Mouse (Mus musculus) brain, adult 10 weeks (tissue): ENCODE data around the gene Ston2. TPM values are rescaled to one million over a fixed set of nuclear protein-coding genes. Genes with fewer than 3 reads are reported as not detected.

ENCODE experiments used
- polyA plus RNA-seq: library from polyadenylated mRNA; stranded (reverse); fragments of 350-450 nt; fragmentation: Illumina TruSeq; extraction: RNeasy Lipid Tissue Mini Kit (QIAGEN cat#74804); gene quantifications from one replicate; pipeline ENCODE4 v1.2.3, GENCODE M21; 2015; ENCODE audit warnings: low read depth, low replicate concordance

Ston2 gene
- 7.4 TPM for polyA plus RNA-seq

DNA sequence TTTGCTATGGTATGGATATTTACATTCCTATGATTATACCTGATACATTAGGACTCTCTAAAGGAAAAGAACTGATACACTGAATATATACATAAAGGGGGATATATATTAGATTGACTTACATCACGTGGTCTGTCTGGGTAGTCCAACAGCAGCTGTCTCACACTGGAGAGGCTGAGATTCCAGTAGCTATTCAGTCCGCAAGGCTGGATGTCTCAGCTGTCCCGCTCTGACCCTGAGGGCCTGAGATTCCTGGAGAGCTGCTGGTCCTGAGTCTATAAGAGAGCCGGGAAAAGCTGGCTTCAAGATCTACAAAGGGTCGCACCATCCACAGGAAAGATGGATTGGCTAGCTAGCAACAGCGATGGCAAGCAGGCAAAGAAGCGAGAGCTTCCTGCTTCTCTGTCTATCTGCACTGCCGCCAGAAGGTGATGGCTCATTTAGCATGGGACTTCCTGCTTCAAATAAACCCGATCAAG is at the start of gene Ston2:
Gene Ston2, minus strand, starts transcription at position 429 of the 479 bp plus-strand sequence.

DNA sequence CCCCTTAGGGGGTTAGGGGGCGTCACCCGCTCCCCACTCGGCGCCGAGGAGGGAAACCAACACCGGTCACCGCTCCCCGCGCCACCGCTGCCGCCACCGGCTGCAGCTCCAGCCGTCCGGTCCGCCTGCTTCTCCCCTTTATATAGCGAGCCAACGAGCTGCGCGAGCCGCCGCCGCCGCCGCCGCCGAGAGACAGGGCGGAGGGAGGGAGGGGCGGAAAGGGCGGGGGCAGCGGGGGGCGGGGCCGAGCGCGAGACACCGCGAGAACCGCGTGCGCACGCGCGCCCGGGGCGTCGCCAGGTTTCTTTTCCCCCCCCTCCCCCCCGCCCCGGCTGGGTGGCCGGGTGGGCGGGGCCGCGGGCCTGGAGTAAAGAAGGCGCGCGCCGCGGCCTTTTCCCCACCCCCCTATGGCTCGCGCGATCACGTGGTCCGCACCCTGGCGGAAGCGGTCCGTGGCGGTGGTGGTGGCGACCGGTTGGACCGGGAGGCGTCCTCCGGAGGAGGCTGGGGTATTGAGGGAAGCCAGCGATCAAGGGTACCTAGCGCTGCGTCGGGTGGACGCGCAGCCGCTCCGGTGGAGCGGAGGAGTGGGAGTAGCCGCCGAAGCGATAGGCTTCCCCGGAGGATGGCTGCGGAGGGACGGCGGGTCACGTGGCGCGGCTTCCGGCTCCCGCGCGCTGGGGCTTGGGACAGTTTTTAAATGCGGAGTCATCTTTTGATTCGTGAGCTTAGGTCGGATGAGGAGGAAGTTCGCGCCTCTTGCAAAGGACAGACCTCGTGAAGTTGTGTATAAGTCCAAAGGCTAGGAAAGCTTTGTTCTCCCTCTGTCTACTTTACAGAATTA is 198.1 kb downstream of the Ston2 start, which contains the start of gene Gtf2a1:
Gene Gtf2a1, minus strand, starts transcription at position 641 of the 844 bp plus-strand sequence.

Other genes starting within 250 kb of the Ston2 start
- gene Gtf2a1, start 197.9 kb downstream of the Ston2 start, polyA plus RNA-seq: 14.8 TPM
- gene Sel1l, start 60.8 kb upstream of the Ston2 start, polyA plus RNA-seq: 92.7 TPM